Mouse (Mus musculus): ENCODE measurements around the gene Pitx1. TPM values are rescaled to one million over a fixed set of nuclear protein-coding genes. Genes with fewer than 3 reads are reported as not detected.

The Pitx1 gene
- polyA plus RNA-seq, 1 experiment: 0.02 TPM

DNA sequence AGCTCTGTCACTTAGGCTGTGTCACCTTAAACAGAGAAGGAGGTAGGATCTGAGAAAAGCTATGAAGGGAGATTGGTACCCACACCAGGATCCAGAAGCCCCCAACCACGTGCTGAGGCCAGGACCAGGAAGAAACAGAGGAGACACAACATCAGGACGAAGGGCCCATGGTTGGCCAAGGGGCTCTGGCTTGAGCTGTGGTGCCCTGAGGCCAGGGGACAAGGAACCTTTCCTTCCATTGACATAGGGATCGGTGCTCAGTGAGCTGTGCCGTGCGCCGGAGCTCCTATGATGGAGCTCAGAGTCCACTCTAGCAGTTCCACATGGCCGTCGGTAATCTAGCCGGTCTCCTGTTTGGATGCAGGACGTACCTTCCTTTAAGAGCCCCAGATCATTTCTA lies 26.3 kb downstream of the Pitx1 start:
- no peaks in the 10 kb centered on the region for H3K36me3 ChIP-seq (ENCODE audit: control insufficient read depth)
- H3K4me1 ChIP-seq (ENCODE audit: control insufficient read depth): no peaks in the 10 kb centered on the region
- no peaks in the 10 kb centered on the region for H3K27me3 ChIP-seq (ENCODE audit: control insufficient read depth)
- no peak overlapping the region for H3K4me3 ChIP-seq (replicated peaks)
- no peaks in the 10 kb centered on the region for H3K9me3 ChIP-seq (ENCODE audit: control insufficient read depth, low read length)
- TF ChIP-seq TAL1 (IDR thresholded peaks at IDR 0.05; ENCODE audit: low read length) (no peak), GATA1 (IDR thresholded peaks at IDR 0.05; ENCODE audit: low read length) (no peak)

DNA sequence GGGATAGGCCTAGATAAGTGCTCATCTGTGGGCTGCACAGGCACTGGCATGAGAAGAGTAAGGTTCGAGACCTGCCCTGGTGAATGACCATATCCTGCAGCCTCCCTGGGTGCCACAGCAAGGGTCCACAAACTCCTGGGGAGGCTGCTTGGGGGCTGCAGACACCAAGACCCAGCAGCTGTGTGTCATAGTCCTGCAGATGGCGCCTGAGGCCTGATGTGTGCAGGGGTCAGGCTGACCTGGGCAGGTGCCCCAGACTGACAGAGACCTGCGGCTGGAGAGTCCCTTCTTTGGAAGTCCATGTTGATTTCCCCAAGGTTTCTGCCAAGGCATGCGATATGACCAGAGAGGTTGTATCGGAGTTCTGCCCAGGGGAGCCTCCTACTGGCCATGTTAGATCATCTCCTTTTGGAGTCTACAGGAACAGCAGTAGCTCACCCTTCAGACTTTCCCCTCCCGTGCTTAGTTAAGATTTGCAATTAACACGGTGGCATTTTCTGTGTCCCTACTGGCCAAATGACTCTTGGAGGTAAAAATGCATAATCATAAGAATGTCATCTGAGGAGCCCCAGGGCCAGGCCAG lies 26.9 kb downstream of the Pitx1 start:
- no peaks in the 10 kb centered on the region for H3K27me3 ChIP-seq (ENCODE audit: control insufficient read depth)
- H3K36me3 ChIP-seq (ENCODE audit: control insufficient read depth): no peaks in the 10 kb centered on the region
- H3K4me1 ChIP-seq (ENCODE audit: control insufficient read depth): no peaks in the 10 kb centered on the region
- no peak for TF ChIP-seq TAL1 (IDR thresholded peaks at IDR 0.05; ENCODE audit: low read length)
- TF ChIP-seq GATA1 (IDR thresholded peaks at IDR 0.05; ENCODE audit: low read length): no peak
- no peak overlapping the region for H3K4me3 ChIP-seq (replicated peaks)
- H3K9me3 ChIP-seq (ENCODE audit: control insufficient read depth, low read length): no peaks in the 10 kb centered on the region; the same call in 1 of the 2 replicates

DNA sequence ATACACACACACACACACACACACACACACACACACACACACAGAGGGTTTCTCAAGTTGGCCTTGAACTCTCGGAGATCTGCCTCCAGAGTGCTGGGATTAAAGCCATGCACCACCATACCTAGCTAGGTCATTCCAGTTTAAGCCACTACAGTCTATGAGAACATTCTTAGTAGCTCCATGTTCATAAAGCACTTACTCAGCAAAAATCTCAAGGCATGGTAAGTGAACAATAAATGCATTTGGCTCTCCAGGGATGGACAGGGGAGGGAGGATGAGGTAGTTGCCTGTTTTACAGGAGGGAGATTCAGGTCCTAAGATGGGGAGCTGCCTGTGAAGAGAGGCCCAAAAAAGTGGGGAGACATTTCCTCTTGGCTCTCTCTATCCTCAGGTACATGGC lies 32.0 kb downstream of the Pitx1 start:
- TF ChIP-seq TAL1 (IDR thresholded peaks at IDR 0.05; ENCODE audit: low read length) (no peak), GATA1 (IDR thresholded peaks at IDR 0.05; ENCODE audit: low read length) (no peak)
- H3K4me1 ChIP-seq (ENCODE audit: control insufficient read depth): no peaks in the 10 kb centered on the region
- H3K4me3 ChIP-seq (replicated peaks): no peak overlapping the region
- no peaks in the 10 kb centered on the region; the same call in 1 of the 2 replicates for H3K9me3 ChIP-seq (ENCODE audit: control insufficient read depth, low read length)
- no peaks in the 10 kb centered on the region for H3K27me3 ChIP-seq (ENCODE audit: control insufficient read depth)
- H3K36me3 ChIP-seq (ENCODE audit: control insufficient read depth): no peaks in the 10 kb centered on the region

DNA sequence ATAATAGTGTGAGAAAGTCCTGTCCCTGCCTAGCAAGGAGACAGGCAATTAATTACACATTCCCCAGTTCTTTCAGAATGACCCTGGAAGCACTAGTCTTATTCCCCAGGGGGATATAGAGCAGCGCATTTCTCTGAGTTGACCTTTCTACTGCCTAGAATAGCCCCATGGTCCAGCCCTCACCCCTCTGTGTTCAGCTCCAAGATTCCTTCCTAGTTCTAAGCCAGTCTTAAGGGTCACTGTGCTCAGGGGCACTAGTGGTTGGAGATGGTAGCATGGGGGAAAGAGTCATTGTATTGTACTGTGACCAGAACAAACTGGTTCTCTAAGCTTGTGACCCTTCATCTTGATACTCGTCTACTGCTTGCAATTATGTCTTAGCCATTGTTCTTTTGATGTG lies 34.7 kb downstream of the Pitx1 start:
- Histone ChIP-seq H3K4me3 (replicated peaks) (no peak overlapping the region), H3K9me3 (ENCODE audit: control insufficient read depth, low read length) (no peaks in the 10 kb centered on the region; the same call in 1 of the 2 replicates), H3K4me1 (ENCODE audit: control insufficient read depth) (no peaks in the 10 kb centered on the region), H3K36me3 (ENCODE audit: control insufficient read depth) (no peaks in the 10 kb centered on the region), H3K27me3 (ENCODE audit: control insufficient read depth) (no peaks in the 10 kb centered on the region)
- no peak for TF ChIP-seq GATA1 (IDR thresholded peaks at IDR 0.05; ENCODE audit: low read length)
- TF ChIP-seq TAL1 (IDR thresholded peaks at IDR 0.05; ENCODE audit: low read length): no peak

DNA sequence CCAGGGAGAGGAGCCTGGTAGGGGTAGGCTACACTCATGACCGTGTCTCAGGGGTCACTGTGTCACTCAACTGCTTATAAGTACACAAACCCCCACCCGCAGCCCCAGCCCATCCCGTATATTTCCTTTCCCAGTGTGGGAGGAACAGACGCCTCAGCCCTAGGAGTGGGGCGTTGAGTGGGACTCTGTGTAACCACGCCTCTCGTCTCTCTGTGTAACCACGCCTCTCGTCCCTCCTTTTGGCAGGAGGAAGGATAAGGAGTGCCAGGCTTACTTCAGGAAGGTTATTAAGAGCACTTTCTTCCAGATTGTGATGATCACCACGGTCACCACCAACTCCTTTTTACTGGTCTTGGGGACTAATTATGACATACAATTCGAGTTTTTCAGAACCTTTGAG lies 49.9 kb downstream of the Pitx1 start:
- no peaks in the 10 kb centered on the region for H3K27me3 ChIP-seq (ENCODE audit: control insufficient read depth)
- H3K4me3 ChIP-seq (replicated peaks): no peak overlapping the region
- H3K9me3 ChIP-seq (ENCODE audit: control insufficient read depth, low read length): peaks cover 15% of the 10 kb centered on the region
- no peaks in the 10 kb centered on the region for H3K4me1 ChIP-seq (ENCODE audit: control insufficient read depth)
- TF ChIP-seq GATA1 (IDR thresholded peaks at IDR 0.05; ENCODE audit: low read length) (no peak), TAL1 (IDR thresholded peaks at IDR 0.05; ENCODE audit: low read length) (no peak)
- no peaks in the 10 kb centered on the region for H3K36me3 ChIP-seq (ENCODE audit: control insufficient read depth)

DNA sequence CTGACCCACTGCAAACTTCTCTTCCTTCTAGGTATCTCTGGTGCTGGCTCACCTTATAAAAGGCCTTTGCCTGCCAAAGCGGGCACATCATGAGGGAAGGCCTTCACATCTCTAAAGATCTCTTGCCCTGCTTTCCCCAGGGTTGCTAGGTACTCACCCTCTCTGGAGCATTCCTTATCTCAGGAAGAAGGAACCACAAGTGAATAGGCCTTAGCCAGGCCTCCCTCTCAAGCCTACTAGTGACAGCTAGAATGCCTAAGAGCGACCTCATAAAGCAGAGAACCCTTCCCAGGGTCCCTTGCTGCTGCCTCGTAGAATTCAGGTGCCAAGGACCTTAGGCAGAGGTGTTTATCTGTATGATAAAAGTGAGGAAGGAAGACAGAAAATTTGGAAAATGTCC lies 51.7 kb downstream of the Pitx1 start, which contains the start of gene Catsper3:
TSS of gene Catsper3 (plus strand) at position 301 of the 400 bp plus-strand sequence.
- Histone ChIP-seq H3K4me1 (ENCODE audit: control insufficient read depth) (no peaks in the 10 kb centered on the region), H3K4me3 (replicated peaks) (no peak within 1 kb of the TSS), H3K9me3 (ENCODE audit: control insufficient read depth, low read length) (peaks cover 10% of the 10 kb centered on the region), H3K36me3 (ENCODE audit: control insufficient read depth) (no peaks in the 10 kb centered on the region), H3K27me3 (ENCODE audit: control insufficient read depth) (no peaks in the 10 kb centered on the region)
- TF ChIP-seq TAL1 (IDR thresholded peaks at IDR 0.05; ENCODE audit: low read length): no peak
- TF ChIP-seq GATA1 (IDR thresholded peaks at IDR 0.05; ENCODE audit: low read length): no peak

DNA sequence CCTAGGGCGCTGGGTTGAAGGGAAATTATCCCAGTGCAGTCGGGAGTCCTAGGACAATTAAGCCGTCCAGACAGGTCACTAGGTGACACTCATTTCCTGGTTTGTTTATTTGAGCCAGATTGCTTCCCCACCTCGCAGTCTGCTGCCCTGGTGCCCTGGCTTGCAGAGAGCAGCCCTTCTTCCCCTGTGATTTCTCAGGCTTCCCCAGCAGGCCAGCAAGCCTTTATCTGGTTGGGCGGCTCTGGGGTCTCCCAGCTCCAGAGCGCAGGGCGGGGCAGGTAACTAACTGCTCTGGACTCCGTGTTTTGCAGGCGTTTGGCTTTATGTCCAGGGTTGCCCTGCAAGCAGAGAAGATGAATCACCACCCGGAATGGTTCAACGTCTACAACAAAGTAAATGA lies 60.9 kb downstream of the Pitx1 start:
- TF ChIP-seq GATA1 (IDR thresholded peaks at IDR 0.05; ENCODE audit: low read length) (no peak), TAL1 (IDR thresholded peaks at IDR 0.05; ENCODE audit: low read length) (no peak)
- no peaks in the 10 kb centered on the region for H3K4me1 ChIP-seq (ENCODE audit: control insufficient read depth)

More for the DNA sequence above, 60.9 kb downstream of the Pitx1 start:
- H3K36me3 ChIP-seq (ENCODE audit: control insufficient read depth): peaks cover 5% of the 10 kb centered on the region
- H3K27me3 ChIP-seq (ENCODE audit: control insufficient read depth): no peaks in the 10 kb centered on the region
- H3K9me3 ChIP-seq (ENCODE audit: control insufficient read depth, low read length): peaks cover 10% of the 10 kb centered on the region
- H3K4me3 ChIP-seq (replicated peaks): no peak overlapping the region

Other genes starting within 250 kb of the Pitx1 start
- gene B4galt7, start 236.3 kb downstream of the Pitx1 start, polyA plus RNA-seq (2012): 0.39 and 0.50 TPM in 2 replicates
- 1.9 and 2.3 TPM in 2 replicates for gene Caml, start 213.2 kb downstream of the Pitx1 start, polyA plus RNA-seq (2012)
- gene Ddx46, start 201.2 kb downstream of the Pitx1 start, polyA plus RNA-seq (2012): 1.9 and 2.0 TPM in 2 replicates
- 0.18 and 0.29 TPM in 2 replicates for gene B230219D22Rik, start 143.1 kb downstream of the Pitx1 start, polyA plus RNA-seq (2012)
- gene Txndc15, start 121.5 kb downstream of the Pitx1 start, polyA plus RNA-seq (2012): 0.82 and 0.99 TPM in 2 replicates
- gene Pcbd2, start 108.8 kb downstream of the Pitx1 start, polyA plus RNA-seq (2012): 6.2 and 8.4 TPM in 2 replicates
- gene Catsper3, start 51.6 kb downstream of the Pitx1 start, polyA plus RNA-seq (2012): not detected in 2 replicates